Mouse (Mus musculus): ENCODE data around the gene Iqsec1. TPM values are rescaled to one million over a fixed set of nuclear protein-coding genes. Genes with fewer than 3 reads are reported as not detected.

Iqsec1 gene
- polyA plus RNA-seq, 1 experiment from 2014 or later, result 29.5 TPM

- WGBS, result 61% methylated on average over 3 of the region's 3 CpGs
- Histone ChIP-seq H3K4me1 (ENCODE audit: control insufficient read depth, insufficient read depth, low read length) (no peaks in the 10 kb centered on the region), H3K27me3 (ENCODE audit: control insufficient read depth, insufficient read depth, low read length) (no peaks in the 10 kb centered on the region), H3K36me3 (ENCODE audit: control insufficient read depth, insufficient read depth, low read length) (no peaks in the 10 kb centered on the region), H3K4me3 (replicated peaks; ENCODE audit: low read depth, low read length) (no peak overlapping the region), H3K9ac (replicated peaks; ENCODE audit: low read length) (no peak overlapping the region), H3K9me3 (ENCODE audit: control insufficient read depth, low read length) (no peaks in the 10 kb centered on the region), H3K4me2 (ENCODE audit: low read length) (no peak overlapping the region), H3K27ac (replicated peaks; ENCODE audit: low read depth, low read length) (no peak overlapping the region)
- DNase-seq (no peak), ATAC-seq (ENCODE audit: low FRiP score, low TSS enrichment) (no peak)
Measured at GRCm38 (mm10) chr6:90941257-90941656, 47.2 kb downstream of the Iqsec1 start.

- 98% methylated on average over 3 of the region's 3 CpGs for WGBS
- no peak for DNase-seq
- H3K4me2 ChIP-seq (ENCODE audit: low read length), result no peak overlapping the region
- H3K36me3 ChIP-seq (ENCODE audit: control insufficient read depth, insufficient read depth, low read length), result no peaks in the 10 kb centered on the region
- H3K9me3 ChIP-seq (ENCODE audit: control insufficient read depth, low read length), result no peaks in the 10 kb centered on the region
- no peaks in the 10 kb centered on the region for H3K4me1 ChIP-seq (ENCODE audit: control insufficient read depth, insufficient read depth, low read length)
- no peaks in the 10 kb centered on the region for H3K27me3 ChIP-seq (ENCODE audit: control insufficient read depth, insufficient read depth, low read length)
- ATAC-seq (ENCODE audit: low FRiP score, low TSS enrichment), result no peak
- H3K9ac ChIP-seq (replicated peaks; ENCODE audit: low read length), result no peak overlapping the region
- H3K27ac ChIP-seq (replicated peaks; ENCODE audit: low read depth, low read length), result no peak overlapping the region
- no peak overlapping the region for H3K4me3 ChIP-seq (replicated peaks; ENCODE audit: low read depth, low read length)
Measured at GRCm38 (mm10) chr6:90933656-90934055, 54.8 kb downstream of the Iqsec1 start.

GRCm38 (mm10) chr6:90928806-90929205 lies 59.7 kb downstream of the Iqsec1 start:
- no peak overlapping the region for H3K4me3 ChIP-seq (replicated peaks; ENCODE audit: low read depth, low read length)
- no peak overlapping the region for H3K4me2 ChIP-seq (ENCODE audit: low read length)
- H3K9me3 ChIP-seq (ENCODE audit: control insufficient read depth, low read length), result no peaks in the 10 kb centered on the region
- no peaks in the 10 kb centered on the region for H3K36me3 ChIP-seq (ENCODE audit: control insufficient read depth, insufficient read depth, low read length)
- DNase-seq (no peak), ATAC-seq (ENCODE audit: low FRiP score, low TSS enrichment) (no peak)
- H3K4me1 ChIP-seq (ENCODE audit: control insufficient read depth, insufficient read depth, low read length), result peaks cover 10% of the 10 kb centered on the region
- WGBS, result 89% methylated on average over 2 of the region's 2 CpGs
- H3K27me3 ChIP-seq (ENCODE audit: control insufficient read depth, insufficient read depth, low read length), result no peaks in the 10 kb centered on the region
- no peak overlapping the region for H3K27ac ChIP-seq (replicated peaks; ENCODE audit: low read depth, low read length)
- no peak overlapping the region for H3K9ac ChIP-seq (replicated peaks; ENCODE audit: low read length)

GRCm38 (mm10) chr6:90925472-90925871 lies 63.0 kb downstream of the Iqsec1 start:
- Histone ChIP-seq H3K27ac (replicated peaks; ENCODE audit: low read depth, low read length) (0 out of 2 replicates have a peak overlapping the region, but pooled peaks have one; percentile 20), H3K9me3 (ENCODE audit: control insufficient read depth, low read length) (no peaks in the 10 kb centered on the region), H3K4me1 (ENCODE audit: control insufficient read depth, insufficient read depth, low read length) (peaks cover 13% of the 10 kb centered on the region), H3K4me2 (ENCODE audit: low read length) (no peak overlapping the region), H3K27me3 (ENCODE audit: control insufficient read depth, insufficient read depth, low read length) (no peaks in the 10 kb centered on the region), H3K9ac (replicated peaks; ENCODE audit: low read length) (no peak overlapping the region), H3K36me3 (ENCODE audit: control insufficient read depth, insufficient read depth, low read length) (no peaks in the 10 kb centered on the region), H3K4me3 (replicated peaks; ENCODE audit: low read depth, low read length) (no peak overlapping the region)
- WGBS, result 52% methylated on average over 3 of the region's 3 CpGs
- no peak for DNase-seq
- ATAC-seq (ENCODE audit: low FRiP score, low TSS enrichment), result no peak

- peaks cover 18% of the 10 kb centered on the region for H3K4me1 ChIP-seq (ENCODE audit: control insufficient read depth, insufficient read depth, low read length)
- 91% methylated on average over 3 of the region's 3 CpGs for WGBS
Measured at GRCm38 (mm10) chr6:90924796-90925195, 63.7 kb downstream of the Iqsec1 start.

GRCm38 (mm10) chr6:90924379-90924778 lies 64.1 kb downstream of the Iqsec1 start:
- Histone ChIP-seq H3K4me2 (ENCODE audit: low read length) (no peak overlapping the region), H3K9me3 (ENCODE audit: control insufficient read depth, low read length) (no peaks in the 10 kb centered on the region), H3K27me3 (ENCODE audit: control insufficient read depth, insufficient read depth, low read length) (no peaks in the 10 kb centered on the region), H3K9ac (replicated peaks; ENCODE audit: low read length) (no peak overlapping the region), H3K4me1 (ENCODE audit: control insufficient read depth, insufficient read depth, low read length) (peaks cover 18% of the 10 kb centered on the region), H3K4me3 (replicated peaks; ENCODE audit: low read depth, low read length) (no peak overlapping the region), H3K36me3 (ENCODE audit: control insufficient read depth, insufficient read depth, low read length) (no peaks in the 10 kb centered on the region), H3K27ac (replicated peaks; ENCODE audit: low read depth, low read length) (no peak overlapping the region)
- WGBS, result 28% methylated on average over 4 of the region's 4 CpGs
- peak; percentile 56 for DNase-seq
- ATAC-seq (ENCODE audit: low FRiP score, low TSS enrichment), result peak; percentile 43; the same call in 1 of the 2 replicates

More at GRCm38 (mm10) chr6:90924796-90925195, 63.7 kb downstream of the Iqsec1 start:
- DNase-seq, result no peak
- Histone ChIP-seq H3K4me3 (replicated peaks; ENCODE audit: low read depth, low read length) (no peak overlapping the region), H3K4me2 (ENCODE audit: low read length) (no peak overlapping the region), H3K9me3 (ENCODE audit: control insufficient read depth, low read length) (no peaks in the 10 kb centered on the region), H3K27ac (replicated peaks; ENCODE audit: low read depth, low read length) (no peak overlapping the region), H3K9ac (replicated peaks; ENCODE audit: low read length) (no peak overlapping the region), H3K36me3 (ENCODE audit: control insufficient read depth, insufficient read depth, low read length) (no peaks in the 10 kb centered on the region), H3K27me3 (ENCODE audit: control insufficient read depth, insufficient read depth, low read length) (no peaks in the 10 kb centered on the region)
- ATAC-seq (ENCODE audit: low FRiP score, low TSS enrichment), result no peak

- no peak overlapping the region for H3K9ac ChIP-seq (replicated peaks; ENCODE audit: low read length)
- ATAC-seq (ENCODE audit: low FRiP score, low TSS enrichment), result no peak
Measured at GRCm38 (mm10) chr6:90921259-90921946, 67.1 kb downstream of the Iqsec1 start.

GRCm38 (mm10) chr6:90920510-90921220 lies 67.8 kb downstream of the Iqsec1 start:
- no peaks in the 10 kb centered on the region for H3K36me3 ChIP-seq (ENCODE audit: control insufficient read depth, insufficient read depth, low read length)
- DNase-seq (no peak), ATAC-seq (ENCODE audit: low FRiP score, low TSS enrichment) (no peak)
- no peaks in the 10 kb centered on the region for H3K9me3 ChIP-seq (ENCODE audit: control insufficient read depth, low read length)
- no peak overlapping the region for H3K9ac ChIP-seq (replicated peaks; ENCODE audit: low read length)
- H3K4me1 ChIP-seq (ENCODE audit: control insufficient read depth, insufficient read depth, low read length), result peaks cover 18% of the 10 kb centered on the region
- 65% methylated on average over 5 of the region's 5 CpGs for WGBS
- H3K27ac ChIP-seq (replicated peaks; ENCODE audit: low read depth, low read length), result no peak overlapping the region
- no peak overlapping the region for H3K4me3 ChIP-seq (replicated peaks; ENCODE audit: low read depth, low read length)
- no peak overlapping the region for H3K4me2 ChIP-seq (ENCODE audit: low read length)
- H3K27me3 ChIP-seq (ENCODE audit: control insufficient read depth, insufficient read depth, low read length), result no peaks in the 10 kb centered on the region

More at GRCm38 (mm10) chr6:90921259-90921946, 67.1 kb downstream of the Iqsec1 start:
- no peak overlapping the region for H3K4me3 ChIP-seq (replicated peaks; ENCODE audit: low read depth, low read length)
- peaks cover 18% of the 10 kb centered on the region for H3K4me1 ChIP-seq (ENCODE audit: control insufficient read depth, insufficient read depth, low read length)
- no peak for DNase-seq
- H3K27ac ChIP-seq (replicated peaks; ENCODE audit: low read depth, low read length), result peak overlapping the region; percentile 20; the same call in 1 of the 2 replicates
- WGBS, result 69% methylated on average over 9 of the region's 9 CpGs
- no peak overlapping the region for H3K4me2 ChIP-seq (ENCODE audit: low read length)
- H3K27me3 ChIP-seq (ENCODE audit: control insufficient read depth, insufficient read depth, low read length), result no peaks in the 10 kb centered on the region
- no peaks in the 10 kb centered on the region for H3K9me3 ChIP-seq (ENCODE audit: control insufficient read depth, low read length)
- no peaks in the 10 kb centered on the region for H3K36me3 ChIP-seq (ENCODE audit: control insufficient read depth, insufficient read depth, low read length)

All from midbrain, embryonic 14.5 days (tissue).